Mouse (Mus musculus) heart, embryonic 13.5 days (tissue): ENCODE data around the gene Lrrc49. TPM values are rescaled to one million over a fixed set of nuclear protein-coding genes. Genes with fewer than 3 reads are reported as not detected.

ENCODE experiments used
- ATAC-seq: fragments of 200-750 bp; cut with Nextera tagmentation; 2 replicates; pipeline ENCODE4 v1.8.0; 2017; ENCODE audit warnings: moderate TSS enrichment; ENCODE audit not compliant: insufficient number of reproducible peaks, low FRiP score, low TSS enrichment; ENCODE audit errors: extremely low read depth
- H3K27ac ChIP-seq: fragments of 300-500 bp; sonication (generic); replicated peaks from 2 replicates; pipeline ENCODE4 v1.5.1; 2015; ENCODE audit warnings: moderate library complexity, mild to moderate bottlenecking, inconsistent platforms
- H3K27me3 ChIP-seq: fragments of 300-500 bp; sonication (generic); replicated peaks from 2 replicates; pipeline ENCODE4 v1.6.1; 2015; ENCODE audit warnings: mild to moderate bottlenecking, inconsistent platforms
- H3K36me3 ChIP-seq: fragments of 300-500 bp; sonication (generic); 2 replicates; pipeline ENCODE4 v1.6.1; 2015; ENCODE audit warnings: mild to moderate bottlenecking, inconsistent platforms
- H3K4me1 ChIP-seq: fragments of 300-500 bp; sonication (generic); 2 replicates; pipeline ENCODE4 v1.6.1; 2015; ENCODE audit warnings: inconsistent platforms
- H3K4me2 ChIP-seq: fragments of 300-500 bp; sonication (generic); 2 replicates; pipeline ENCODE4 v1.6.1; 2015; ENCODE audit warnings: inconsistent platforms, mild to moderate bottlenecking, moderate library complexity
- H3K4me3 ChIP-seq: fragments of 300-500 bp; sonication (generic); 2 replicates; pipeline ENCODE4 v1.5.1; 2015; ENCODE audit warnings: moderate library complexity, mild to moderate bottlenecking, inconsistent platforms
- H3K9ac ChIP-seq: fragments of 300-500 bp; sonication (generic); 2 replicates; pipeline ENCODE4 v1.6.1; 2015; ENCODE audit warnings: inconsistent platforms, mild to moderate bottlenecking, moderate library complexity
- H3K9me3 ChIP-seq: fragments of 300-500 bp; sonication (generic); 2 replicates; pipeline ENCODE4 v1.6.1; 2016; ENCODE audit warnings: inconsistent platforms
- WGBS: fragments of 180-500 bp; shearing (Covaris S2); methylation state at CpG from one replicate; pipeline ENCODE4 v1.1.7; 2015; ENCODE audit warnings: mixed read lengths; 5-methylcytosine and 5-hydroxymethylcytosine counted together
- polyA plus RNA-seq: library from polyadenylated mRNA; unstranded; fragments of >200 nt; fragmentation: Nextera tagmentation; extraction: Ambion mirVana; gene quantifications from 2 replicates; pipeline ENCODE4 v1.2.1, GENCODE M21; 2015

Lrrc49 gene
- polyA plus RNA-seq, 1 experiment from 2014 or later, result 8.9 TPM

- Histone ChIP-seq H3K4me1 (no peaks in the 10 kb centered on the region), H3K36me3 (peaks cover 14% of the 10 kb centered on the region), H3K9me3 (no peaks in the 10 kb centered on the region), H3K4me3 (no peak overlapping the region), H3K27me3 (no peaks in the 10 kb centered on the region), H3K27ac (no peak overlapping the region), H3K9ac (no peak overlapping the region), H3K4me2 (no peak overlapping the region)
- 74% methylated on average over 6 of the region's 6 CpGs for WGBS
- ATAC-seq, result no peak
Measured at GRCm38 (mm10) chr9:60592974-60593373, 95.0 kb downstream of the Lrrc49 start.

GRCm38 (mm10) chr9:60592363-60592762 is 95.6 kb downstream of the Lrrc49 start:
- Histone ChIP-seq H3K4me2 (no peak overlapping the region), H3K9me3 (no peaks in the 10 kb centered on the region), H3K9ac (no peak overlapping the region), H3K4me3 (no peak overlapping the region), H3K27me3 (no peaks in the 10 kb centered on the region), H3K4me1 (no peaks in the 10 kb centered on the region), H3K36me3 (peaks cover 11% of the 10 kb centered on the region), H3K27ac (no peak overlapping the region)
- WGBS, result 72% methylated on average over 5 of the region's 5 CpGs
- no peak for ATAC-seq

GRCm38 (mm10) chr9:60590871-60591624 is 96.9 kb downstream of the Lrrc49 start:
- no peaks in the 10 kb centered on the region for H3K9me3 ChIP-seq
- no peaks in the 10 kb centered on the region for H3K4me1 ChIP-seq
- no peak overlapping the region for H3K9ac ChIP-seq
- peaks cover 14% of the 10 kb centered on the region for H3K36me3 ChIP-seq
- no peak overlapping the region for H3K4me3 ChIP-seq
- WGBS, result 89% methylated on average over 8 of the region's 8 CpGs
- no peak overlapping the region for H3K4me2 ChIP-seq
- ATAC-seq, result no peak
- no peaks in the 10 kb centered on the region for H3K27me3 ChIP-seq
- H3K27ac ChIP-seq, result no peak overlapping the region

GRCm38 (mm10) chr9:60588914-60589313 is 99.0 kb downstream of the Lrrc49 start:
- no peaks in the 10 kb centered on the region for H3K27me3 ChIP-seq
- H3K4me3 ChIP-seq, result no peak overlapping the region
- H3K36me3 ChIP-seq, result peaks cover 20% of the 10 kb centered on the region
- no peaks in the 10 kb centered on the region for H3K9me3 ChIP-seq
- H3K27ac ChIP-seq, result no peak overlapping the region
- 84% methylated on average over 10 of the region's 10 CpGs for WGBS
- no peak for ATAC-seq
- H3K4me1 ChIP-seq, result no peaks in the 10 kb centered on the region
- no peak overlapping the region for H3K4me2 ChIP-seq
- H3K9ac ChIP-seq, result no peak overlapping the region

GRCm38 (mm10) chr9:60586920-60587319 is 101.0 kb downstream of the Lrrc49 start:
- no peak for ATAC-seq
- H3K9me3 ChIP-seq, result no peaks in the 10 kb centered on the region
- no peak overlapping the region for H3K4me2 ChIP-seq
- H3K27ac ChIP-seq, result no peak overlapping the region
- no peaks in the 10 kb centered on the region for H3K4me1 ChIP-seq
- no peaks in the 10 kb centered on the region for H3K27me3 ChIP-seq
- no peak overlapping the region for H3K4me3 ChIP-seq
- WGBS, result 77% methylated on average over 3 of the region's 3 CpGs
- no peak overlapping the region for H3K9ac ChIP-seq
- H3K36me3 ChIP-seq, result peaks cover 20% of the 10 kb centered on the region

- no peak overlapping the region for H3K27ac ChIP-seq
- H3K4me2 ChIP-seq, result no peak overlapping the region
- no peaks in the 10 kb centered on the region for H3K27me3 ChIP-seq
- no peak overlapping the region for H3K4me3 ChIP-seq
- H3K9ac ChIP-seq, result no peak overlapping the region
- no peaks in the 10 kb centered on the region for H3K9me3 ChIP-seq
- WGBS, result 65% methylated on average over 5 of the region's 5 CpGs
- ATAC-seq, result no peak
- peaks cover 11% of the 10 kb centered on the region for H3K36me3 ChIP-seq
- H3K4me1 ChIP-seq, result no peaks in the 10 kb centered on the region
Measured at GRCm38 (mm10) chr9:60585206-60585605, 102.8 kb downstream of the Lrrc49 start.

GRCm38 (mm10) chr9:60582553-60582952 is 105.4 kb downstream of the Lrrc49 start:
- H3K36me3 ChIP-seq, result peaks cover 11% of the 10 kb centered on the region
- no peak overlapping the region for H3K4me3 ChIP-seq
- no peaks in the 10 kb centered on the region for H3K9me3 ChIP-seq
- no peak overlapping the region for H3K9ac ChIP-seq
- H3K27ac ChIP-seq, result no peak overlapping the region
- no peaks in the 10 kb centered on the region for H3K27me3 ChIP-seq
- no peak for ATAC-seq
- H3K4me1 ChIP-seq, result no peaks in the 10 kb centered on the region
- H3K4me2 ChIP-seq, result no peak overlapping the region
- WGBS, result 67% methylated on average over 7 of the region's 7 CpGs

- ATAC-seq, result no peak
- Histone ChIP-seq H3K36me3 (no peaks in the 10 kb centered on the region), H3K27ac (no peak overlapping the region), H3K9me3 (no peaks in the 10 kb centered on the region), H3K4me3 (no peak overlapping the region), H3K4me2 (no peak overlapping the region), H3K4me1 (no peaks in the 10 kb centered on the region), H3K9ac (no peak overlapping the region), H3K27me3 (no peaks in the 10 kb centered on the region)
- 74% methylated on average over 7 of the region's 7 CpGs for WGBS
Measured at GRCm38 (mm10) chr9:60573011-60573410, 114.9 kb downstream of the Lrrc49 start.

GRCm38 (mm10) chr9:60571725-60572124 is 116.2 kb downstream of the Lrrc49 start:
- no peaks in the 10 kb centered on the region for H3K36me3 ChIP-seq
- 80% methylated on average over 4 of the region's 4 CpGs for WGBS
- no peak overlapping the region for H3K4me2 ChIP-seq
- no peak overlapping the region for H3K27ac ChIP-seq
- no peak overlapping the region for H3K4me3 ChIP-seq
- ATAC-seq, result no peak
- no peaks in the 10 kb centered on the region for H3K9me3 ChIP-seq
- no peak overlapping the region for H3K9ac ChIP-seq
- no peaks in the 10 kb centered on the region for H3K27me3 ChIP-seq
- H3K4me1 ChIP-seq, result no peaks in the 10 kb centered on the region

- H3K4me3 ChIP-seq, result no peak overlapping the region
- no peak overlapping the region for H3K4me2 ChIP-seq
- H3K9me3 ChIP-seq, result no peaks in the 10 kb centered on the region
- no peaks in the 10 kb centered on the region for H3K36me3 ChIP-seq
- WGBS, result 50% methylated on average over 4 of the region's 4 CpGs
- no peak overlapping the region for H3K9ac ChIP-seq
- no peak for ATAC-seq
- no peaks in the 10 kb centered on the region for H3K27me3 ChIP-seq
- no peaks in the 10 kb centered on the region for H3K4me1 ChIP-seq
- no peak overlapping the region for H3K27ac ChIP-seq
Measured at GRCm38 (mm10) chr9:60571041-60571440, 116.9 kb downstream of the Lrrc49 start.

GRCm38 (mm10) chr9:60569366-60569765 is 118.6 kb downstream of the Lrrc49 start:
- Histone ChIP-seq H3K27me3 (no peaks in the 10 kb centered on the region), H3K4me3 (no peak overlapping the region), H3K27ac (no peak overlapping the region), H3K4me2 (no peak overlapping the region), H3K36me3 (no peaks in the 10 kb centered on the region), H3K9ac (no peak overlapping the region), H3K4me1 (no peaks in the 10 kb centered on the region), H3K9me3 (no peaks in the 10 kb centered on the region)
- no peak for ATAC-seq
- 75% methylated on average over 2 of the region's 2 CpGs for WGBS

GRCm38 (mm10) chr9:60563809-60564208 is 124.1 kb downstream of the Lrrc49 start:
- Histone ChIP-seq H3K27me3 (no peaks in the 10 kb centered on the region), H3K4me2 (no peak overlapping the region), H3K27ac (no peak overlapping the region), H3K4me3 (no peak overlapping the region), H3K9me3 (no peaks in the 10 kb centered on the region), H3K4me1 (0 out of 2 replicates have a peak, but pooled peaks cover 4% of the 10 kb centered on the region), H3K36me3 (no peaks in the 10 kb centered on the region), H3K9ac (no peak overlapping the region)
- ATAC-seq, result no peak
- 86% methylated on average over 7 of the region's 7 CpGs for WGBS
